1 mouse cellular context compared by ENCODE assay signal in genomic region chr10:77528634-77529033, GRCm38 (mm10).
TF ChIP-seq lines count a peak whose summit lies in the region.

No protein-coding gene starts in this region.

TF ChIP-seq in MEL, 35 proteins besides CTCF, POLR2A, EP300 and RAD21:
- TF ChIP-seq ELF1 (IDR thresholded peaks at IDR 0.05; ENCODE audit: low read depth, low read length) (no peak), MYB (IDR thresholded peaks at IDR 0.05; ENCODE audit: low read depth, low read length) (no peak), MYC (IDR thresholded peaks at IDR 0.05; ENCODE audit: low read depth, low read length) (0 out of 2 replicates have a peak, but pooled peaks have one; percentile 2)
